14 mouse cellular contexts compared by ENCODE assay signal in the genomic region with DNA sequence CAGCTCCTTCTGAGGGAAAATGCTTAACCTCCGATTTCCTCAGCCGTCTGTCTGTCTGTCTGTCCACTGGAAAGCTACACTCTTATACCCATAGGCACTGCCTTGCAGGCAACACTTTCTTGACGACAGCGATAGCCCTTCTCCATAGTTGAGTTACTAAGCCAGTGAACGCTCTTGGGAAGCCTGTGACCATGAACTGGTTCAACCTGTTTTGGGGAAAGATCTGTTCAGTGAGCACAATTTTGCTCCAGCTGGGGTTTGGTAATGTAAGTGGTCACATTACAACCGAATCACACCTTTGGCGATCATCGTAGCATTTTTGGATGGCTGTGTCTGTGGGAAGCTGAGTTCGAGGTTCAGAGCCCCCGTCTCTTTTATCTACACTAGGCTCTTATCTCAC. TPM values are rescaled to one million over a fixed set of nuclear protein-coding genes. Genes with fewer than 3 reads are reported as not detected.
DNase-seq lines count a peak whose midpoint lies in the region; ATAC-seq and TF ChIP-seq lines count a peak whose summit lies in the region.
"Had no signal": no experiment of that assay in that cellular context is flagged by ENCODE, and none has a peak within 500 bp of the region (broad histone marks: within the 10 kb centered on the region; RNA-seq: fewer than 3 reads in every experiment).

No protein-coding gene starts in this region.

- no peaks in the 10 kb centered on the region for H3K9me3 ChIP-seq in intestine, embryonic 14.5 days (ENCODE audit: control insufficient read depth, low read length)
- H3K9me3 ChIP-seq in intestine, postnatal 0 days (ENCODE audit: control insufficient read depth) = no peaks in the 10 kb centered on the region
- H3K9me3 ChIP-seq in lung, embryonic 16.5 days (ENCODE audit: control insufficient read depth, low read length) = no peaks in the 10 kb centered on the region
- H3K9me3 ChIP-seq in embryonic facial prominence, embryonic 11.5 days (replicated peaks; ENCODE audit: control insufficient read depth, low read length) = no peaks in the 10 kb centered on the region
- no peaks in the 10 kb centered on the region for H3K9me3 ChIP-seq in stomach, embryonic 14.5 days (ENCODE audit: control insufficient read depth, low read depth, low read length)
- H3K9me3 ChIP-seq: heart, embryonic 12.5 days; hindbrain, embryonic 15.5 days had no signal

- no peak for ATAC-seq in intestine, embryonic 14.5 days (replicated peaks; ENCODE audit: low FRiP score, low TSS enrichment, low read depth)
- no peak for ATAC-seq in intestine, postnatal 0 days
- 0 out of 2 replicates have a peak, but pooled peaks have one; percentile 49 for ATAC-seq in lung, embryonic 16.5 days (ENCODE audit: low read depth)
- ATAC-seq in embryonic facial prominence, embryonic 11.5 days (replicated peaks; ENCODE audit: insufficient number of reproducible peaks, low FRiP score, low TSS enrichment, low read depth) = no peak
- ATAC-seq in stomach, embryonic 14.5 days (ENCODE audit: insufficient number of reproducible peaks, insufficient read depth, low FRiP score, low read depth) = peak; percentile 46; the same call in 1 of the 2 replicates
- ATAC-seq: forebrain, embryonic 16.5 days; liver, postnatal 0 days; midbrain, embryonic 16.5 days had no signal

- 78% methylated on average over 10 of the region's 10 CpGs for WGBS in intestine, embryonic 14.5 days
- WGBS in intestine, postnatal 0 days = 65% methylated on average over 10 of the region's 10 CpGs
- WGBS in lung, embryonic 16.5 days = 50% methylated on average over 10 of the region's 10 CpGs
- WGBS in lung, adult 2 months = 68% methylated on average over 10 of the region's 10 CpGs
- WGBS in embryonic facial prominence, embryonic 11.5 days = 81% methylated on average over 10 of the region's 10 CpGs
- 76% methylated on average over 10 of the region's 10 CpGs for WGBS in stomach, embryonic 14.5 days

- H3K9ac ChIP-seq in intestine, embryonic 14.5 days (ENCODE audit: low read length) = no peak overlapping the region
- H3K9ac ChIP-seq in intestine, postnatal 0 days (ENCODE audit: low read depth, low read length) = no peak overlapping the region
- H3K9ac ChIP-seq in lung, embryonic 16.5 days (ENCODE audit: low read length) = no peak overlapping the region
- H3K9ac ChIP-seq in embryonic facial prominence, embryonic 11.5 days (replicated peaks; ENCODE audit: low read length) = no peak overlapping the region
- no peak overlapping the region for H3K9ac ChIP-seq in stomach, embryonic 14.5 days (replicated peaks; ENCODE audit: low read depth, low read length)
- H3K9ac ChIP-seq: heart, embryonic 12.5 days; hindbrain, embryonic 15.5 days; liver, postnatal 0 days had no signal

- peak; percentile 52 for DNase-seq in intestine, embryonic 14.5 days (ENCODE audit: low spot score)
- no peak for DNase-seq in lung, adult 2 months
- DNase-seq in embryonic facial prominence, embryonic 11.5 days (ENCODE audit: low spot score) = peak; percentile 20
- no peak for DNase-seq in spleen, adult 18-20 months
- DNase-seq: cerebellum, postnatal 10 days; liver; liver, postnatal 0 days had no signal

- H3K4me3 ChIP-seq in intestine, embryonic 14.5 days (ENCODE audit: low read depth, low read length) = no peak overlapping the region
- H3K4me3 ChIP-seq in intestine, postnatal 0 days (ENCODE audit: low read depth, low read length) = no peak overlapping the region
- no peak overlapping the region for H3K4me3 ChIP-seq in lung, embryonic 16.5 days (ENCODE audit: low read length)
- no peak overlapping the region for H3K4me3 ChIP-seq in lung, adult 2 months (replicated peaks; ENCODE audit: extremely low read depth, low read depth, low read length)
- no peak overlapping the region for H3K4me3 ChIP-seq in embryonic facial prominence, embryonic 11.5 days (ENCODE audit: low read depth, low read length)
- no peak overlapping the region for H3K4me3 ChIP-seq in stomach, embryonic 14.5 days (ENCODE audit: low read depth, low read length)
- H3K4me3 ChIP-seq: heart, embryonic 12.5 days; hindbrain, embryonic 15.5 days had no signal

- H3K4me1 ChIP-seq in intestine, embryonic 14.5 days (replicated peaks; ENCODE audit: control insufficient read depth, insufficient read depth, low read length) = peaks cover 8% of the 10 kb centered on the region
- no peaks in the 10 kb centered on the region for H3K4me1 ChIP-seq in intestine, postnatal 0 days (replicated peaks; ENCODE audit: control insufficient read depth, insufficient read depth, low read length)
- peaks cover 3% of the 10 kb centered on the region; the same call in 1 of the 2 replicates for H3K4me1 ChIP-seq in lung, embryonic 16.5 days (replicated peaks; ENCODE audit: control insufficient read depth, insufficient read depth, low read length)
- H3K4me1 ChIP-seq in lung, adult 2 months (ENCODE audit: control insufficient read depth, insufficient read depth, low read length) = no peaks in the 10 kb centered on the region; the same call in 1 of the 2 replicates
- H3K4me1 ChIP-seq in embryonic facial prominence, embryonic 11.5 days (ENCODE audit: control insufficient read depth, insufficient read depth, low read length) = no peaks in the 10 kb centered on the region
- H3K4me1 ChIP-seq in stomach, embryonic 14.5 days (ENCODE audit: control insufficient read depth, insufficient read depth, low read length) = no peaks in the 10 kb centered on the region

- no peak for TF ChIP-seq CTCF in intestine, postnatal 0 days (IDR thresholded peaks at IDR 0.05; ENCODE audit: low read depth)
- TF ChIP-seq CTCF in lung, adult 2 months (IDR thresholded peaks at IDR 0.05; ENCODE audit: insufficient read depth, low read length) = no peak

- H3K27ac ChIP-seq in intestine, embryonic 14.5 days (ENCODE audit: low read depth) = no peak overlapping the region
- H3K27ac ChIP-seq in intestine, postnatal 0 days (ENCODE audit: low read depth, low read length) = no peak overlapping the region
- no peak overlapping the region for H3K27ac ChIP-seq in lung, embryonic 16.5 days (ENCODE audit: low read length)
- H3K27ac ChIP-seq in embryonic facial prominence, embryonic 11.5 days (replicated peaks; ENCODE audit: low read depth, low read length) = no peak overlapping the region
- H3K27ac ChIP-seq in stomach, embryonic 14.5 days (ENCODE audit: low read length) = no peak overlapping the region
- H3K27ac ChIP-seq: hindbrain, embryonic 15.5 days had no signal

- TF ChIP-seq POLR2A in lung, adult 2 months (IDR thresholded peaks at IDR 0.05; ENCODE audit: borderline replicate concordance, extremely low read depth, low read depth, low read length) = no peak

- no peaks in the 10 kb centered on the region for H3K27me3 ChIP-seq in intestine, embryonic 14.5 days (replicated peaks; ENCODE audit: control insufficient read depth, insufficient read depth, low read length)
- H3K27me3 ChIP-seq in intestine, postnatal 0 days (replicated peaks; ENCODE audit: control insufficient read depth, insufficient read depth, low read length) = no peaks in the 10 kb centered on the region
- no peaks in the 10 kb centered on the region for H3K27me3 ChIP-seq in lung, embryonic 16.5 days (ENCODE audit: control insufficient read depth, insufficient read depth, low read depth, low read length)
- no peaks in the 10 kb centered on the region for H3K27me3 ChIP-seq in embryonic facial prominence, embryonic 11.5 days (ENCODE audit: control insufficient read depth, insufficient read depth, low read length)
- H3K27me3 ChIP-seq in stomach, embryonic 14.5 days (ENCODE audit: control insufficient read depth, insufficient read depth, low read length) = no peaks in the 10 kb centered on the region
- H3K27me3 ChIP-seq: heart, embryonic 12.5 days; hindbrain, embryonic 15.5 days had no signal

- no peaks in the 10 kb centered on the region for H3K36me3 ChIP-seq in intestine, embryonic 14.5 days (ENCODE audit: control insufficient read depth, insufficient read depth, low read length)
- no peaks in the 10 kb centered on the region for H3K36me3 ChIP-seq in intestine, postnatal 0 days (ENCODE audit: control insufficient read depth, insufficient read depth)
- H3K36me3 ChIP-seq in lung, embryonic 16.5 days (ENCODE audit: control insufficient read depth, insufficient read depth, low read length) = no peaks in the 10 kb centered on the region
- no peaks in the 10 kb centered on the region for H3K36me3 ChIP-seq in embryonic facial prominence, embryonic 11.5 days (replicated peaks; ENCODE audit: control insufficient read depth, insufficient read depth, low read depth, low read length)
- H3K36me3 ChIP-seq in stomach, embryonic 14.5 days (ENCODE audit: control insufficient read depth, insufficient read depth, low read length) = no peaks in the 10 kb centered on the region
- H3K36me3 ChIP-seq: heart, embryonic 12.5 days; hindbrain, embryonic 15.5 days had no signal

- H3K4me2 ChIP-seq in intestine, embryonic 14.5 days (ENCODE audit: low read length) = no peak overlapping the region
- H3K4me2 ChIP-seq in intestine, postnatal 0 days (replicated peaks; ENCODE audit: low read depth) = no peak overlapping the region
- H3K4me2 ChIP-seq in lung, embryonic 16.5 days (ENCODE audit: low read depth, low read length) = no peak overlapping the region
- no peak overlapping the region for H3K4me2 ChIP-seq in embryonic facial prominence, embryonic 11.5 days (ENCODE audit: low read depth, low read length)
- H3K4me2 ChIP-seq in stomach, embryonic 14.5 days (replicated peaks; ENCODE audit: low read depth, low read length) = no peak overlapping the region
- H3K4me2 ChIP-seq: heart, embryonic 12.5 days; hindbrain, embryonic 15.5 days had no signal

RNA-seq across cellular contexts. Expression of gene Msgn1, which starts 14.3 kb away (rescaled TPM):
- polyA plus RNA-seq in intestine, embryonic 14.5 days (2014; fragmentation: Nextera tagmentation; extraction: Ambion mirVana) = not detected in 2 replicates
- not detected in 2 replicates for polyA plus RNA-seq in intestine, postnatal 0 days (2015; fragmentation: Nextera tagmentation; extraction: Ambion mirVana)
- not detected in 2 replicates for polyA plus RNA-seq in lung, embryonic 16.5 days (2015; fragmentation: Nextera tagmentation; extraction: Ambion mirVana)
- polyA plus RNA-seq in lung, adult 2 months (2012; rRNA removed) = not detected in 2 replicates
- not detected in 2 replicates for polyA plus RNA-seq in embryonic facial prominence, embryonic 11.5 days (2014; fragmentation: Nextera tagmentation; extraction: Ambion mirVana)
- polyA plus RNA-seq in stomach, embryonic 14.5 days (2014; fragmentation: Nextera tagmentation; extraction: Ambion mirVana) = not detected in 2 replicates
- polyA plus RNA-seq: forebrain, embryonic 16.5 days; heart, embryonic 12.5 days; hindbrain, embryonic 15.5 days; liver, postnatal 0 days; midbrain, embryonic 16.5 days had no signal

RNA-seq across cellular contexts. Expression of gene Gen1, which starts 42.5 kb away (rescaled TPM):
- polyA plus RNA-seq in intestine, embryonic 14.5 days (2014; fragmentation: Nextera tagmentation; extraction: Ambion mirVana) = 8.6 and 9.1 TPM in 2 replicates
- polyA plus RNA-seq in intestine, postnatal 0 days (2015; fragmentation: Nextera tagmentation; extraction: Ambion mirVana) = 1.1 and 1.2 TPM in 2 replicates
- polyA plus RNA-seq in lung, embryonic 16.5 days (2015; fragmentation: Nextera tagmentation; extraction: Ambion mirVana) = 8.5 and 11.7 TPM in 2 replicates
- 0.08 and 0.17 TPM in 2 replicates for polyA plus RNA-seq in lung, adult 2 months (2012; rRNA removed)
- 13.7 and 16.8 TPM in 2 replicates for polyA plus RNA-seq in embryonic facial prominence, embryonic 11.5 days (2014; fragmentation: Nextera tagmentation; extraction: Ambion mirVana)
- polyA plus RNA-seq in stomach, embryonic 14.5 days (2014; fragmentation: Nextera tagmentation; extraction: Ambion mirVana) = 11.4 and 15.9 TPM in 2 replicates

RNA-seq across cellular contexts. Expression of gene Smc6, which starts 42.6 kb away (rescaled TPM):
- polyA plus RNA-seq in intestine, embryonic 14.5 days (2014; fragmentation: Nextera tagmentation; extraction: Ambion mirVana) = 114 and 118 TPM in 2 replicates
- polyA plus RNA-seq in intestine, postnatal 0 days (2015; fragmentation: Nextera tagmentation; extraction: Ambion mirVana) = 71.1 and 73.6 TPM in 2 replicates
- polyA plus RNA-seq in lung, embryonic 16.5 days (2015; fragmentation: Nextera tagmentation; extraction: Ambion mirVana) = 139 and 143 TPM in 2 replicates
- polyA plus RNA-seq in lung, adult 2 months (2012; rRNA removed) = 3.8 and 11.1 TPM in 2 replicates
- polyA plus RNA-seq in embryonic facial prominence, embryonic 11.5 days (2014; fragmentation: Nextera tagmentation; extraction: Ambion mirVana) = 135 and 160 TPM in 2 replicates
- 135 and 152 TPM in 2 replicates for polyA plus RNA-seq in stomach, embryonic 14.5 days (2014; fragmentation: Nextera tagmentation; extraction: Ambion mirVana)

Comparison
In these comparisons a context has a peak if more than half of its experiments do, and no peak if none do; other contexts are left out.
1. ATAC-seq: peak in lung, embryonic 16.5 days (single experiment) and stomach, embryonic 14.5 days (single experiment); none in intestine, embryonic 14.5 days (single experiment), intestine, postnatal 0 days (single experiment) and embryonic facial prominence, embryonic 11.5 days (single experiment).
2. DNase-seq: peak in intestine, embryonic 14.5 days (single experiment) and embryonic facial prominence, embryonic 11.5 days (single experiment); none in lung, adult 2 months (single experiment) and spleen, adult 18-20 months (0 of 2).